Mouse (Mus musculus): Measurements from ENCODE around the gene Ptprf. TPM values are rescaled to one million over a fixed set of nuclear protein-coding genes. Genes with fewer than 3 reads are reported as not detected.

The Ptprf gene
- polyA plus RNA-seq, 1 experiment from 2014 or later, result 72.6 TPM

GRCm38 (mm10) chr4:118289266-118289665 is 1.9 kb downstream of the Ptprf start:
- Histone ChIP-seq H3K4me2 (replicated peaks; ENCODE audit: low read depth, low read length) (peak overlapping the region; percentile 78), H3K36me3 (ENCODE audit: insufficient read depth, low read length) (no peaks in the 10 kb centered on the region; the same call in none of the 2 replicates), H3K9ac (replicated peaks; ENCODE audit: low read length) (peak overlapping the region; percentile 93), H3K4me1 (ENCODE audit: insufficient read depth, low read length) (peaks cover 39% of the 10 kb centered on the region), H3K27ac (ENCODE audit: low read length) (peak overlapping the region; percentile 93), H3K9me3 (ENCODE audit: low read length) (no peaks in the 10 kb centered on the region), H3K27me3 (ENCODE audit: insufficient read depth, low read length) (no peaks in the 10 kb centered on the region), H3K4me3 (ENCODE audit: low read length) (peak overlapping the region; percentile 77)
- no peak for ATAC-seq (ENCODE audit: low FRiP score, low TSS enrichment)
- WGBS, result 41% methylated on average over 5 of the region's 5 CpGs

GRCm38 (mm10) chr4:118288531-118288930 is 2.7 kb downstream of the Ptprf start:
- no peak overlapping the region for H3K27ac ChIP-seq (ENCODE audit: low read length)
- 59% methylated on average over 6 of the region's 6 CpGs for WGBS
- peaks cover 39% of the 10 kb centered on the region for H3K4me1 ChIP-seq (ENCODE audit: insufficient read depth, low read length)
- H3K4me2 ChIP-seq (replicated peaks; ENCODE audit: low read depth, low read length), result peak overlapping the region; percentile 78
- 0 out of 2 replicates have a peak overlapping the region, but pooled peaks have one; percentile 93 for H3K9ac ChIP-seq (replicated peaks; ENCODE audit: low read length)
- no peaks in the 10 kb centered on the region for H3K9me3 ChIP-seq (ENCODE audit: low read length)
- no peak for ATAC-seq (ENCODE audit: low FRiP score, low TSS enrichment)
- H3K4me3 ChIP-seq (ENCODE audit: low read length), result peak overlapping the region; percentile 77; the same call in 1 of the 2 replicates
- H3K27me3 ChIP-seq (ENCODE audit: insufficient read depth, low read length), result no peaks in the 10 kb centered on the region
- H3K36me3 ChIP-seq (ENCODE audit: insufficient read depth, low read length), result no peaks in the 10 kb centered on the region; the same call in none of the 2 replicates

GRCm38 (mm10) chr4:118286202-118286601 is 5.0 kb downstream of the Ptprf start:
- H3K27ac ChIP-seq (ENCODE audit: low read length), result no peak overlapping the region
- peaks cover 45% of the 10 kb centered on the region for H3K4me1 ChIP-seq (ENCODE audit: insufficient read depth, low read length)

GRCm38 (mm10) chr4:118282182-118282562 is 9.0 kb downstream of the Ptprf start:
- Histone ChIP-seq H3K9me3 (ENCODE audit: low read length) (no peaks in the 10 kb centered on the region), H3K27me3 (ENCODE audit: insufficient read depth, low read length) (no peaks in the 10 kb centered on the region), H3K4me2 (replicated peaks; ENCODE audit: low read depth, low read length) (no peak overlapping the region), H3K4me1 (ENCODE audit: insufficient read depth, low read length) (peaks cover 46% of the 10 kb centered on the region), H3K36me3 (ENCODE audit: insufficient read depth, low read length) (peaks cover 3% of the 10 kb centered on the region), H3K4me3 (ENCODE audit: low read length) (no peak overlapping the region), H3K9ac (replicated peaks; ENCODE audit: low read length) (no peak overlapping the region), H3K27ac (ENCODE audit: low read length) (no peak overlapping the region)
- WGBS, result 29% methylated on average over 1 of the region's 1 CpGs
- ATAC-seq (ENCODE audit: low FRiP score, low TSS enrichment), result no peak

More at GRCm38 (mm10) chr4:118286202-118286601, 5.0 kb downstream of the Ptprf start:
- WGBS, result 71% methylated on average over 5 of the region's 5 CpGs
- no peak for ATAC-seq (ENCODE audit: low FRiP score, low TSS enrichment)
- Histone ChIP-seq H3K36me3 (ENCODE audit: insufficient read depth, low read length) (peaks cover 3% of the 10 kb centered on the region), H3K4me2 (replicated peaks; ENCODE audit: low read depth, low read length) (no peak overlapping the region), H3K9ac (replicated peaks; ENCODE audit: low read length) (no peak overlapping the region), H3K27me3 (ENCODE audit: insufficient read depth, low read length) (no peaks in the 10 kb centered on the region), H3K9me3 (ENCODE audit: low read length) (no peaks in the 10 kb centered on the region), H3K4me3 (ENCODE audit: low read length) (no peak overlapping the region)

- Histone ChIP-seq H3K9me3 (ENCODE audit: low read length) (no peaks in the 10 kb centered on the region), H3K4me2 (replicated peaks; ENCODE audit: low read depth, low read length) (no peak overlapping the region), H3K4me3 (ENCODE audit: low read length) (no peak overlapping the region), H3K4me1 (ENCODE audit: insufficient read depth, low read length) (peaks cover 48% of the 10 kb centered on the region), H3K27ac (ENCODE audit: low read length) (no peak overlapping the region), H3K27me3 (ENCODE audit: insufficient read depth, low read length) (no peaks in the 10 kb centered on the region), H3K36me3 (ENCODE audit: insufficient read depth, low read length) (peaks cover 3% of the 10 kb centered on the region; the same call in 1 of the 2 replicates), H3K9ac (replicated peaks; ENCODE audit: low read length) (no peak overlapping the region)
- no peak for ATAC-seq (ENCODE audit: low FRiP score, low TSS enrichment)
- 44% methylated on average over 13 of the region's 13 CpGs for WGBS
Observed at GRCm38 (mm10) chr4:118281444-118282181, 9.6 kb downstream of the Ptprf start.

GRCm38 (mm10) chr4:118280506-118280905 is 10.7 kb downstream of the Ptprf start:
- Histone ChIP-seq H3K9me3 (ENCODE audit: low read length) (no peaks in the 10 kb centered on the region), H3K9ac (replicated peaks; ENCODE audit: low read length) (no peak overlapping the region), H3K4me3 (ENCODE audit: low read length) (no peak overlapping the region), H3K27me3 (ENCODE audit: insufficient read depth, low read length) (no peaks in the 10 kb centered on the region), H3K4me2 (replicated peaks; ENCODE audit: low read depth, low read length) (no peak overlapping the region), H3K27ac (ENCODE audit: low read length) (no peak overlapping the region), H3K36me3 (ENCODE audit: insufficient read depth, low read length) (peaks cover 3% of the 10 kb centered on the region; the same call in 1 of the 2 replicates), H3K4me1 (ENCODE audit: insufficient read depth, low read length) (peaks cover 54% of the 10 kb centered on the region)
- ATAC-seq (ENCODE audit: low FRiP score, low TSS enrichment), result no peak
- WGBS, result 74% methylated on average over 7 of the region's 7 CpGs

GRCm38 (mm10) chr4:118276520-118277232 is 14.5 kb downstream of the Ptprf start:
- 23% methylated on average over 9 of the region's 9 CpGs for WGBS
- Histone ChIP-seq H3K9ac (replicated peaks; ENCODE audit: low read length) (no peak overlapping the region; the same call in 1 of the 2 replicates), H3K9me3 (ENCODE audit: low read length) (no peaks in the 10 kb centered on the region), H3K4me1 (ENCODE audit: insufficient read depth, low read length) (peaks cover 86% of the 10 kb centered on the region), H3K27me3 (ENCODE audit: insufficient read depth, low read length) (no peaks in the 10 kb centered on the region), H3K27ac (ENCODE audit: low read length) (peak overlapping the region; percentile 93), H3K4me3 (ENCODE audit: low read length) (no peak overlapping the region), H3K4me2 (replicated peaks; ENCODE audit: low read depth, low read length) (peak overlapping the region; percentile 18; the same call in 1 of the 2 replicates), H3K36me3 (ENCODE audit: insufficient read depth, low read length) (peaks cover 7% of the 10 kb centered on the region; the same call in 1 of the 2 replicates)
- ATAC-seq (ENCODE audit: low FRiP score, low TSS enrichment), result peak; percentile 92

GRCm38 (mm10) chr4:118275601-118276519 is 15.3 kb downstream of the Ptprf start:
- Histone ChIP-seq H3K4me2 (replicated peaks; ENCODE audit: low read depth, low read length) (peak overlapping the region; percentile 5; the same call in 1 of the 2 replicates), H3K36me3 (ENCODE audit: insufficient read depth, low read length) (peaks cover 11% of the 10 kb centered on the region; the same call in 1 of the 2 replicates), H3K27me3 (ENCODE audit: insufficient read depth, low read length) (no peaks in the 10 kb centered on the region), H3K4me3 (ENCODE audit: low read length) (no peak overlapping the region), H3K4me1 (ENCODE audit: insufficient read depth, low read length) (peaks cover 84% of the 10 kb centered on the region), H3K9ac (replicated peaks; ENCODE audit: low read length) (peak overlapping the region; percentile 49), H3K27ac (ENCODE audit: low read length) (peak overlapping the region; percentile 93), H3K9me3 (ENCODE audit: low read length) (no peaks in the 10 kb centered on the region)
- ATAC-seq (ENCODE audit: low FRiP score, low TSS enrichment), result peak; percentile 59
- WGBS, result 71% methylated on average over 6 of the region's 6 CpGs

GRCm38 (mm10) chr4:118274521-118274920 is 16.7 kb downstream of the Ptprf start:
- no peaks in the 10 kb centered on the region for H3K27me3 ChIP-seq (ENCODE audit: insufficient read depth, low read length)
- H3K36me3 ChIP-seq (ENCODE audit: insufficient read depth, low read length), result peaks cover 14% of the 10 kb centered on the region; the same call in 1 of the 2 replicates
- H3K4me3 ChIP-seq (ENCODE audit: low read length), result no peak overlapping the region
- 33% methylated on average over 7 of the region's 7 CpGs for WGBS
- no peak overlapping the region for H3K4me2 ChIP-seq (replicated peaks; ENCODE audit: low read depth, low read length)
- H3K4me1 ChIP-seq (ENCODE audit: insufficient read depth, low read length), result peaks cover 84% of the 10 kb centered on the region
- no peak for ATAC-seq (ENCODE audit: low FRiP score, low TSS enrichment)
- no peaks in the 10 kb centered on the region for H3K9me3 ChIP-seq (ENCODE audit: low read length)
- H3K9ac ChIP-seq (replicated peaks; ENCODE audit: low read length), result 0 out of 2 replicates have a peak overlapping the region, but pooled peaks have one; percentile 28
- H3K27ac ChIP-seq (ENCODE audit: low read length), result peak overlapping the region; percentile 94

Measured in kidney, embryonic 16.5 days (tissue).